ENCODE assay signal across 11 mouse cellular contexts in genomic region chr9:20861821-20862220, GRCm38 (mm10). TPM values are rescaled to one million over a fixed set of nuclear protein-coding genes. Genes with fewer than 3 reads are reported as not detected.
DNase-seq lines count a peak whose midpoint lies in the region; TF ChIP-seq lines count a peak whose summit lies in the region.
"Had no signal": no experiment of that assay in that cellular context is flagged by ENCODE, and none has a peak within 500 bp of the region (broad histone marks: within the 10 kb centered on the region; RNA-seq: fewer than 3 reads in every experiment).

No protein-coding gene starts in this region.

- peak; percentile 32 for DNase-seq in adrenal gland, postnatal 14 days
- no peak for DNase-seq in adrenal gland, postnatal 4 days (ENCODE audit: low spot score in 2 of 2)
- DNase-seq in layer of hippocampus, adult 2 months (ENCODE audit: low spot score in 2 of 2) = peak in 1 of 2 experiments; percentile 30
- DNase-seq in layer of hippocampus, postnatal 14 days (ENCODE audit: low spot score in 2 of 2) = no peak
- peak; percentile 66 for DNase-seq in brain, embryonic 14.5 days (ENCODE audit: low read depth)
- DNase-seq in mesoderm, embryonic 11.5 days (ENCODE audit: low read depth, low spot score) = peak; percentile 62
- no peak for DNase-seq in yolk sac, embryonic 10.5 days (ENCODE audit: low spot score)
- DNase-seq in c-Kit-positive CD71-positive TER-119-positive erythroid progenitor cells, embryonic 14.5 days (ENCODE audit: low spot score) = no peak

- TF ChIP-seq CTCF in layer of hippocampus, adult 2 months (conservative IDR thresholded peaks at IDR 0.05) = peak; percentile 80
- peak; percentile 69 for TF ChIP-seq CTCF in brain, embryonic 14.5 days (IDR thresholded peaks at IDR 0.05; ENCODE audit: borderline replicate concordance, extremely low read depth, insufficient read depth, insufficient read length)

- no peak overlapping the region for H3K4me3 ChIP-seq in layer of hippocampus, adult 2 months
- H3K4me3 ChIP-seq: erythroblast, embryonic 14.5 days; lung, embryonic 15.5 days had no signal

- no peak overlapping the region for H3K27ac ChIP-seq in layer of hippocampus, adult 2 months
- H3K27ac ChIP-seq: lung, embryonic 15.5 days had no signal

- no peak for TF ChIP-seq POLR2A in brain, embryonic 14.5 days (IDR thresholded peaks at IDR 0.05; ENCODE audit: borderline replicate concordance, extremely low read depth, insufficient read depth, insufficient read length, poor library complexity, severe bottlenecking)

RNA-seq across cellular contexts. Expression of gene A230050P20Rik, which starts 6.6 kb away (rescaled TPM):
- 17.6 and 22.7 TPM in 2 replicates for total RNA-seq in adrenal gland, postnatal 14 days (2021)
- total RNA-seq in adrenal gland, postnatal 4 days (2021) = 10 to 100 TPM; 34.4 to 43.7 TPM
- total RNA-seq in layer of hippocampus, adult 2 months (2021) = 10 to 100 TPM; 77.6 to 85.9 TPM
- total RNA-seq in layer of hippocampus, postnatal 14 days (2021) = 10 to 100 TPM; 55.6 to 56.1 TPM
- polyA plus RNA-seq in brain, embryonic 14.5 days (2012; rRNA removed) = 6.6 and 8.7 TPM in 2 replicates

RNA-seq across cellular contexts. Expression of gene Angptl6, which starts 17.7 kb away (rescaled TPM):
- total RNA-seq in adrenal gland, postnatal 14 days (2021) = 3.4 and 5.3 TPM in 2 replicates
- 1 to 10 TPM; 2.7 to 3.2 TPM for total RNA-seq in adrenal gland, postnatal 4 days (2021)
- 10 to 100 TPM in 1 of 2 experiments, 1 to 10 TPM in 1; 8.9 to 10.3 TPM for total RNA-seq in layer of hippocampus, adult 2 months (2021)
- 10 to 100 TPM in 1 of 2 experiments, 1 to 10 TPM in 1; 7.3 to 10.7 TPM for total RNA-seq in layer of hippocampus, postnatal 14 days (2021)
- 11.7 and 13.9 TPM in 2 replicates for polyA plus RNA-seq in brain, embryonic 14.5 days (2012; rRNA removed)

RNA-seq across cellular contexts. Expression of gene Ppan, which starts 26.2 kb away (rescaled TPM):
- total RNA-seq in adrenal gland, postnatal 14 days (2021) = 38.0 and 44.2 TPM in 2 replicates
- 10 to 100 TPM; 47.4 to 53.4 TPM for total RNA-seq in adrenal gland, postnatal 4 days (2021)
- 10 to 100 TPM; 27.5 to 27.6 TPM for total RNA-seq in layer of hippocampus, adult 2 months (2021)
- 10 to 100 TPM; 21.3 to 25.6 TPM for total RNA-seq in layer of hippocampus, postnatal 14 days (2021)
- polyA plus RNA-seq in brain, embryonic 14.5 days (2012; rRNA removed) = 73.8 and 96.8 TPM in 2 replicates

RNA-seq across cellular contexts. Expression of gene Eif3g, which starts 36.6 kb away (rescaled TPM):
- total RNA-seq in adrenal gland, postnatal 14 days (2021) = 146 and 155 TPM in 2 replicates
- 100 to 1,000 TPM; 177 TPM for total RNA-seq in adrenal gland, postnatal 4 days (2021)
- total RNA-seq in layer of hippocampus, adult 2 months (2021) = 100 to 1,000 TPM; 122 to 131 TPM
- total RNA-seq in layer of hippocampus, postnatal 14 days (2021) = 100 to 1,000 TPM; 114 to 123 TPM
- 144 and 152 TPM in 2 replicates for polyA plus RNA-seq in brain, embryonic 14.5 days (2012; rRNA removed)

RNA-seq across cellular contexts. Expression of gene Rdh8, which starts 43.5 kb away (rescaled TPM):
- not detected in 2 replicates for total RNA-seq in adrenal gland, postnatal 14 days (2021)
- not detected for total RNA-seq in adrenal gland, postnatal 4 days (2021)
- total RNA-seq in layer of hippocampus, adult 2 months (2021) = not detected
- total RNA-seq in layer of hippocampus, postnatal 14 days (2021) = not detected
- polyA plus RNA-seq in brain, embryonic 14.5 days (2012; rRNA removed) = not detected in 2 replicates
- polyA plus RNA-seq: C2C12; erythroblast, embryonic 14.5 days; lung, embryonic 15.5 days had no signal

Comparison
In these comparisons a context has a peak if more than half of its experiments do, and no peak if none do; other contexts are left out.
1. DNase-seq: peak in adrenal gland, postnatal 14 days (single experiment), brain, embryonic 14.5 days (single experiment) and mesoderm, embryonic 11.5 days (single experiment); none in adrenal gland, postnatal 4 days (0 of 2), layer of hippocampus, postnatal 14 days (0 of 2), yolk sac, embryonic 10.5 days (single experiment) and c-Kit-positive CD71-positive TER-119-positive erythroid progenitor cells, embryonic 14.5 days (single experiment).